Comparison of ENCODE assay signal across 39 mouse cellular contexts in genomic region chr9:7567923-7568322, GRCm38 (mm10). TPM values are rescaled to one million over a fixed set of nuclear protein-coding genes. Genes with fewer than 3 reads are reported as not detected.
"Had no signal": no experiment of that assay in that cellular context is flagged by ENCODE, and none has a peak within 500 bp of the region (broad histone marks: within the 10 kb centered on the region; RNA-seq: fewer than 3 reads in every experiment).

No protein-coding gene starts in this region.

- H3K9me3 ChIP-seq: heart, embryonic 13.5 days; heart, embryonic 15.5 days; hindbrain, embryonic 10.5 days; hindbrain, embryonic 12.5 days; intestine, embryonic 15.5 days; limb, embryonic 13.5 days; limb, embryonic 15.5 days had no signal

- H3K4me3 ChIP-seq: gastrocnemius, adult 2 months; heart, adult 2 months; heart, embryonic 13.5 days; heart, embryonic 15.5 days; hindbrain, embryonic 10.5 days; hindbrain, embryonic 12.5 days; intestine, embryonic 15.5 days; limb, embryonic 13.5 days; limb, embryonic 15.5 days had no signal

- H3K4me1 ChIP-seq: heart, embryonic 13.5 days; heart, embryonic 15.5 days; hindbrain, embryonic 10.5 days; hindbrain, embryonic 12.5 days; intestine, embryonic 15.5 days had no signal

- H3K36me3 ChIP-seq: heart, embryonic 13.5 days; heart, embryonic 15.5 days; hindbrain, embryonic 10.5 days; hindbrain, embryonic 12.5 days; intestine, embryonic 15.5 days; limb, embryonic 13.5 days; limb, embryonic 15.5 days had no signal

- ATAC-seq: hindbrain, embryonic 16.5 days; inflammation-experienced regulatory T-cells, adult 6 months; intestine, embryonic 15.5 days; intestine, postnatal 0 days had no signal

- H3K9ac ChIP-seq: heart, embryonic 13.5 days; heart, embryonic 15.5 days; hindbrain, embryonic 12.5 days; hindbrain, embryonic 14.5 days; intestine, embryonic 15.5 days; limb, embryonic 13.5 days; limb, embryonic 15.5 days had no signal

- DNase-seq: gastrocnemius, adult 2 months; gastrocnemius, postnatal 10 days; gastrocnemius, postnatal 25 days; heart, adult 2 months; heart, postnatal 4 days; kidney, adult 18-20 months; kidney, adult 8-10 months; kidney, postnatal 10 days; kidney, postnatal 25 days; kidney, postnatal 4 days; layer of hippocampus, adult 9-11 months; layer of hippocampus, postnatal 36 days; left cerebral cortex, postnatal 4 days had no signal

- H3K27me3 ChIP-seq: heart, embryonic 13.5 days; heart, embryonic 15.5 days; hindbrain, embryonic 12.5 days; intestine, embryonic 15.5 days; limb, embryonic 13.5 days; limb, embryonic 15.5 days had no signal

- H3K4me2 ChIP-seq: heart, embryonic 11.5 days; heart, embryonic 13.5 days; heart, embryonic 15.5 days; hindbrain, embryonic 12.5 days; hindbrain, embryonic 14.5 days; intestine, embryonic 15.5 days; limb, embryonic 13.5 days; limb, embryonic 15.5 days had no signal

- H3K27ac ChIP-seq: gastrocnemius, adult 2 months; heart, adult 2 months; heart, embryonic 13.5 days; heart, embryonic 15.5 days; hindbrain, embryonic 10.5 days; hindbrain, embryonic 12.5 days; hindbrain, embryonic 14.5 days; intestine, embryonic 15.5 days; limb, embryonic 13.5 days; limb, embryonic 15.5 days had no signal

RNA-seq across cellular contexts. Expression of gene Mmp27, which starts 3.3 kb away (rescaled TPM):
- total RNA-seq: gastrocnemius, postnatal 4 days; granulocyte monocyte progenitor cell, adult 5-6 weeks; heart, postnatal 25 days; heart, postnatal 4 days; layer of hippocampus, adult 8-10 months; layer of hippocampus, postnatal 14 days; layer of hippocampus, postnatal 36 days; left cerebral cortex, adult 18-20 months; left cerebral cortex, adult 8-10 months; left cerebral cortex, postnatal 10 days; left cerebral cortex, postnatal 25 days; left cerebral cortex, postnatal 4 days had no signal
- polyA plus RNA-seq: frontal cortex, adult 2 months; heart, embryonic 11.5 days; heart, embryonic 13.5 days; heart, embryonic 15.5 days; heart, postnatal 0 days; hindbrain, embryonic 10.5 days; hindbrain, embryonic 12.5 days; hindbrain, embryonic 14.5 days; hindbrain, embryonic 16.5 days; inflammation-experienced regulatory T-cells, adult 6 months; intestine, embryonic 15.5 days; kidney, embryonic 14.5 days; kidney, embryonic 16.5 days; limb, embryonic 11.5 days; limb, embryonic 13.5 days; limb, embryonic 15.5 days had no signal

RNA-seq across cellular contexts. Expression of gene Mmp8, which starts 9.7 kb away (rescaled TPM):
- total RNA-seq: gastrocnemius, adult 2 months; gastrocnemius, postnatal 25 days; heart, postnatal 25 days; layer of hippocampus, adult 8-10 months; layer of hippocampus, postnatal 14 days; layer of hippocampus, postnatal 36 days; left cerebral cortex, adult 18-20 months; left cerebral cortex, adult 8-10 months; left cerebral cortex, postnatal 10 days; left cerebral cortex, postnatal 25 days; left cerebral cortex, postnatal 4 days had no signal
- polyA plus RNA-seq: heart, embryonic 11.5 days; hindbrain, embryonic 12.5 days; inflammation-experienced regulatory T-cells, adult 6 months had no signal
